Mouse (Mus musculus) myocyte (in vitro differentiated cells): Measurements from ENCODE around the gene Nisch.

ENCODE experiments used
- E2F4 ChIP-seq: IDR thresholded peaks from one replicate; pipeline ENCODE4 v1.6.1; 2011; ENCODE audit warnings: mild to moderate bottlenecking, control low read depth, moderate library complexity; ENCODE audit not compliant: insufficient read depth
- MYOD1 ChIP-seq, 3 experiments: IDR thresholded peaks; one replicate each; pipeline ENCODE4 v1.6.1; 2011; ENCODE audit warnings: control low read depth in 2 of 3, low read depth in 2 of 3, mild to moderate bottlenecking in 2 of 3, moderate library complexity in 1 of 3; ENCODE audit not compliant: insufficient read length in 2 of 3, control insufficient read depth in 1 of 3

DNA sequence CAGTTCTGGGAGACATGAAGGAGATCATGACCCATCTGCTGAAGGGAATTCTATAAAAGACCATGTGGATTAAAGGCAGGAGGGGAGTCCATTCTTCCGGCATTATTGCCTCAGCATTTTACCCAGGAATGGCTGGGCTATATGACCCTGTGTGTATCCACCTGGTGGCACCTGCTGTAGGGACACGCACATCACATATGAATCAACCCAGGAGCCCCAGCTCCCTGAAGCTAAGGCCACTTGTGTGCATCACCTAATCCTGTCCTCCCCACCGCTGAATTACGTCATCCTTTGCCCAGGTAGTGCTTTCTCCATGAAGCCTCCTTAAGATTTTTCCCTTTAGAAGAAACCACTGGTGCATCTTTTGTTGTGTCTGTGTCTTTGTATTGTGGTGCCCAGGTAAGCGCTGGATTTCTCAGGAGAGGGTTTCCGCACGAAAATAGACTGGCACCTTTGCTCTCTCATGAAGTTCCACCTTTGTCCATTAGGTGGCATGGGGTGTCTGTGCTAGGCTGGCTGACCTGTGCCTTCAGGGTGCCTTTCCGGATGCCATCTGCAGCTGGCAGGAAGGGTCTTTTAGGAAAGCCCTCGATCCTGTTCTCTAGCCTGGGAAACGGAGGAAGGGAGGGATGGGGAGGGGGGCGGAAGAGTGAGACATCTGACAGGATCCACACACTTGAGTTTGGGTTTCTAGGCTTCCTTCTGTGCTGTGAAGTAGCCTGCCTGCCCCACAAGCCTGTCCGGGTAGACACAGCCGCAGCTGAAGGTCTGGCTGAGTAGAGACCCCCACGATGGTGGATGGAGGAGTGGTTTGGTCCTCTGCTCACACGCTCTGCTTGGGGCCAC, 1.4 kb downstream of the Nisch start:
- TF ChIP-seq MYOD1 (IDR thresholded peaks at IDR 0.05; ENCODE audit: control insufficient read depth in 1 of 3, insufficient read length in 2 of 3, low read depth in 2 of 3): no peak
- TF ChIP-seq E2F4: no peak
